Mouse (Mus musculus) small intestine, adult 2 months (tissue): ENCODE results near the gene Prdx6b.

Experiments
- CTCF ChIP-seq: fragments of 200-500 bp; IDR thresholded peaks from 2 replicates; pipeline ENCODE4 v1.5.1; 2012; ENCODE audit warnings: low read depth, mild to moderate bottlenecking, control low read depth, inconsistent platforms, low read length, moderate library complexity, mixed read lengths; ENCODE audit not compliant: insufficient replicate concordance, insufficient read length; ENCODE audit errors: extremely low read depth
- POLR2A ChIP-seq: fragments of 200-500 bp; IDR thresholded peaks from 2 replicates; pipeline ENCODE4 v1.6.1; 2012; ENCODE audit warnings: low read depth, mild to moderate bottlenecking, control low read depth, inconsistent platforms, low read length, moderate library complexity

DNA sequence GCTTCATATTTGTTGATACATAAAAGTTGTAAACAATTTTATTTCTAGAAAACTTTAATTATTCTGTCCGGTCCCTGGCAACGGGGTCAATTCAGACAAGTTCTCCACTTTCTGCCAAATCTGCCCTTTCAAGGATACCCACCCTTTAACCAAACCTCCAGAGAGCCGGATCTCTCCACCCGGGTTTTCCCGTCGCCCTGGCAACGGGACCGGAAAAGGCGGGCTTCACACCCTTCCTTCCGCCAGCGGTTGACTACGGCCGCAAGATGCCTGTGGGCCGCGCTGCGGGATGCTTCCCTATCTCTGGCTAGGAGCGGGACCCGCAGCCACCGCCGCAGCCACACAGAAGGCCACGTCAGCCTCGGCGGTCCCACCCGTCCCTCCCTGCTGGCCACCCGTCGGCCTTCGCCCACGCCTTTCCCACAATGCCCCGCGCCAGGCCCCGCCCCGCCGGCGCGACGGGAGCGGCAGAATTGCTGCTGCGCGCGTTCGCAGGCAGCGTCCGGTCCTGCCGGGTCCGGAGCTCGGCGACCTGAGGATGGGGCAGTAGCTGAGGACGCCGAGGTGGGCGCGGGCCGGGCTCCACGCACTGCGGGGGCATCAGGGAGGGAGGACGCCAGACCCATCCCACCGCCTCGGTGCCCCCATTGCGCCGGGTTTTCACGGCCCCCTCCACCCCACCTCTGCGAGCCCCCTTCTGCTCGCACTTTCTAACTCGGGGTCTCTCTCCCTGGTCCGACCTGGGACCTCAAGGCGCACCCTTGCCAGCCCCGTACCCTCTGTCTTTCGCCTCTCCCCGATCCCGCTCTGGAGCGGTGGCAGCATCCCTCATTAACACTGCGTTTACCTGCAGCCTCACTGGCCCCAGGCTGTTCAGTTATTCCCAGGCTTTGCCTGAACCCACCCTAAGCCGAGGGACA is 23.2 kb downstream of the Prdx6b start, which contains the start of gene Dnajc10:
- TF ChIP-seq CTCF (no peak), POLR2A (peak; percentile 50)
